Mouse (Mus musculus) left cerebral cortex, adult 2 months (tissue): Measurements from ENCODE around the gene Gm13103. TPM values are rescaled to one million over a fixed set of nuclear protein-coding genes. Genes with fewer than 3 reads are reported as not detected.
"Not testable (repeated sequence)": the region's sequence is repeated elsewhere in the genome, so short reads cannot be mapped to it uniquely, and the experiment has no call there.

ENCODE experiments used
- DNase-seq, 2 experiments: peaks; one replicate each; pipeline ENCODE4 v3.0.0; 2021 to 2022; ENCODE audit warnings: low spot score in 2 of 2, mixed read lengths in 1 of 2; ENCODE audit errors: extremely low spot score in 1 of 2
- H3K27ac ChIP-seq: fragments of 200-600 bp; 2 replicates; pipeline ENCODE4 v1.8.1; 2022
- H3K4me3 ChIP-seq: fragments of 200-600 bp; 2 replicates; pipeline ENCODE4 v1.8.1; 2022
- CTCF ChIP-seq: fragments of 200-600 bp; IDR thresholded peaks from 2 replicates; pipeline ENCODE4 v1.8.1; 2022; ENCODE audit warnings: antibody characterized with exemption, mild to moderate bottlenecking, moderate library complexity
- intact Hi-C: fragments of 180-260 bp; cut with DNase I; formaldehyde crosslinking; loops from one replicate; pipeline ENCODE4 v1.15.1; 2025
- long read RNA-seq, 2 experiments: library from polyadenylated mRNA; stranded (forward); transcript quantifications; one replicate each; pipeline ENCODE4 v2.0.0; 2021; ENCODE audit warnings: borderline mapping rate in 2 of 2
- total RNA-seq, 2 experiments: library from RNA; stranded (reverse); gene quantifications; 2 replicates each; pipeline ENCODE4 v1.2.3; 2021

Gm13103 gene
- not detected for total RNA-seq
- long read RNA-seq, experiment 1 = 0 reads
- long read RNA-seq, experiment 2 = 0 reads

- intact Hi-C loops, H3K4me3 ChIP-seq, H3K27ac ChIP-seq, DNase-seq: not testable (repeated sequence)
These were observed at the start of gene Gm13103 for GRCm38 (mm10) chr4:143846197-143846596. TSS of gene Gm13103 (plus strand) at chr4:143846497.

GRCm38 (mm10) chr4:143815993-143816392 is 30.3 kb upstream of the Gm13103 start, which contains the start of gene Gm13084:
TSS of gene Gm13084 (minus strand) at chr4:143816093.
- DNase-seq = no peak
- no peak for TF ChIP-seq CTCF
- Histone ChIP-seq H3K27ac (no peak within 1 kb of the TSS), H3K4me3 (no peak within 1 kb of the TSS)
- intact Hi-C loops = no loop called here

GRCm38 (mm10) chr4:143882371-143882770 is 36.1 kb downstream of the Gm13103 start:
- intact Hi-C loops = not testable (repeated sequence)

GRCm38 (mm10) chr4:143894406-143894805 is 48.1 kb downstream of the Gm13103 start:
- intact Hi-C loops, H3K4me3 ChIP-seq, H3K27ac ChIP-seq, DNase-seq: not testable (repeated sequence)

More at GRCm38 (mm10) chr4:143882371-143882770, 36.1 kb downstream of the Gm13103 start:
- DNase-seq, H3K27ac ChIP-seq, H3K4me3 ChIP-seq: not testable (repeated sequence)

GRCm38 (mm10) chr4:143900280-143900679 is 54.0 kb downstream of the Gm13103 start, which contains the start of gene Pramef6:
TSS of gene Pramef6 (minus strand) at chr4:143900380.
- intact Hi-C loops = loop anchor here (10.0 kb wide), 1 partner anchor 205 kb away; no protein-coding TSS in a partner anchor
- H3K27ac ChIP-seq, DNase-seq, H3K4me3 ChIP-seq: not testable (repeated sequence)

Other genes starting within 250 kb of the Gm13103 start
- not detected for gene Gm13083, start 231.5 kb upstream of the Gm13103 start, total RNA-seq
- not detected for gene Gm13088, start 189.3 kb upstream of the Gm13103 start, total RNA-seq
- not detected for gene Gm13089, start 143.8 kb upstream of the Gm13103 start, total RNA-seq
- not detected for gene Gm13078, start 127.0 kb upstream of the Gm13103 start, total RNA-seq
- not detected for gene Gm13023, start 57.1 kb upstream of the Gm13103 start, total RNA-seq
- gene Gm13084, start 30.4 kb upstream of the Gm13103 start, total RNA-seq = not detected
- gene Pramef6, start 53.9 kb downstream of the Gm13103 start, total RNA-seq = not detected
- not detected for gene Pramef25, start 104.5 kb downstream of the Gm13103 start, total RNA-seq
- not detected for gene Gm13101, start 120.5 kb downstream of the Gm13103 start, total RNA-seq
- gene Pramef17, start 147.9 kb downstream of the Gm13103 start, total RNA-seq = not detected
- not detected for gene Pramel4, start 212.6 kb downstream of the Gm13103 start, total RNA-seq